Mouse (Mus musculus) spleen, adult 2 months (tissue): ENCODE data around the gene Slc6a11.

Source experiments
- CTCF ChIP-seq: fragments of 200-500 bp; IDR thresholded peaks from 2 replicates; pipeline ENCODE4 v1.5.1; 2011; ENCODE audit warnings: mild to moderate bottlenecking, inconsistent platforms; ENCODE audit not compliant: insufficient read depth, insufficient read length, insufficient replicate concordance; ENCODE audit errors: extremely low read depth
- POLR2A ChIP-seq: fragments of 200-500 bp; IDR thresholded peaks from 2 replicates; pipeline ENCODE4 v1.6.1; 2011; ENCODE audit warnings: low read depth, low read length, inconsistent platforms

DNA sequence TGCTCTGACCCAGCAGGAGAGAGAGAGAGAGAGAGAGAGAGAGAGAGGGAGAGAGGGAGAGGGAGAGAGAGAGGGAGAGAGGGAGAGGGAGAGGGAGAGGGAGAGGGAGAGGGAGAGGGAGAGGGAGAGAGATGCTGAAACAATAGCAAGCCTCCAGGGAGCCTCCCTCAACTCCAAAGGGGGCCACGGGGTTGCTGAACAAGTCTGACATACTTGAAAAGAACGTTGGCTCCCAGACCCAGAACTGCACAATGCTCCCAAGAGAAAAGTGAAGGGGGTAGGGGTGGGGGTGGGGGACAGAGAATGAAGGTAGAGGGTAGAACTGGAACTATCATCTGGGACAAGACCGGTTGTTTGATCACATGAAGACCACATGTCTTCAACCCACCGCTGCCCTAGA, 136.9 kb downstream of the Slc6a11 start:
- no peak for TF ChIP-seq CTCF
- TF ChIP-seq POLR2A, result no peak
